Mouse (Mus musculus) heart, postnatal 0 days (tissue): ENCODE measurements around the gene Eipr1. TPM values are rescaled to one million over a fixed set of nuclear protein-coding genes. Genes with fewer than 3 reads are reported as not detected.

ENCODE experiments used
- ATAC-seq: fragments of 200-750 bp; cut with Nextera tagmentation; 2 replicates; pipeline ENCODE4 v1.8.0; 2017; ENCODE audit warnings: low read depth, moderate number of reproducible peaks, moderate library complexity; ENCODE audit not compliant: insufficient read depth
- DNase-seq: peaks from one replicate; pipeline ENCODE4 v3.0.0-alpha.2; 2016; ENCODE audit warnings: low spot score
- H3K27ac ChIP-seq: fragments of 300-500 bp; sonication (generic); 2 replicates; pipeline ENCODE4 v1.5.1; 2014; ENCODE audit warnings: low read depth, mild to moderate bottlenecking
- H3K27me3 ChIP-seq: fragments of 300-500 bp; sonication (generic); 2 replicates; pipeline ENCODE4 v1.6.1; 2014; ENCODE audit warnings: low read length, mixed read lengths; ENCODE audit not compliant: control insufficient read depth, insufficient read depth
- H3K36me3 ChIP-seq: fragments of 300-500 bp; sonication (generic); replicated peaks from 2 replicates; pipeline ENCODE4 v1.6.1; 2014; ENCODE audit warnings: low read length, mixed read lengths; ENCODE audit not compliant: control insufficient read depth, insufficient read depth
- H3K4me1 ChIP-seq: fragments of 300-500 bp; sonication (generic); 2 replicates; pipeline ENCODE4 v1.6.1; 2014; ENCODE audit warnings: antibody characterized with exemption; ENCODE audit not compliant: control insufficient read depth, insufficient read depth
- H3K4me2 ChIP-seq: fragments of 300-500 bp; sonication (generic); 2 replicates; pipeline ENCODE4 v1.6.1; 2014; ENCODE audit warnings: low read depth, mild to moderate bottlenecking, low read length, moderate library complexity
- H3K4me3 ChIP-seq: fragments of 300-500 bp; sonication (generic); 2 replicates; pipeline ENCODE4 v1.5.1; 2014; ENCODE audit warnings: low read depth, low read length
- H3K9ac ChIP-seq: fragments of 300-500 bp; sonication (generic); replicated peaks from 2 replicates; pipeline ENCODE4 v1.6.1; 2014; ENCODE audit warnings: low read depth, low read length, mixed read lengths
- H3K9me3 ChIP-seq: fragments of 300-500 bp; sonication (generic); replicated peaks from 2 replicates; pipeline ENCODE4 v1.6.1; 2016; ENCODE audit warnings: low read length; ENCODE audit not compliant: control insufficient read depth
- CTCF ChIP-seq: IDR thresholded peaks from 2 replicates; pipeline ENCODE4 v1.5.1; 2016; ENCODE audit warnings: antibody characterized with exemption, control low read depth, low read depth
- EP300 ChIP-seq: IDR thresholded peaks from 2 replicates; pipeline ENCODE4 v1.6.1; 2016; ENCODE audit warnings: antibody characterized with exemption, low read depth
- WGBS: fragments of 180-500 bp; shearing (Covaris S2); extraction: QIAGEN DNeasy Blood & Tissue Kit; methylation state at CpG from one replicate; pipeline ENCODE4 v1.1.7; 2014; 5-methylcytosine and 5-hydroxymethylcytosine counted together
- polyA plus RNA-seq: library from polyadenylated mRNA; unstranded; fragments of >200 nt; fragmentation: Nextera tagmentation; extraction: Ambion mirVana; gene quantifications from 2 replicates; pipeline ENCODE4 v1.2.1, GENCODE M21; 2015
- total RNA-seq: library from RNA; depleted of rRNA; stranded (reverse); fragments of >200 nt; gene quantifications from 2 replicates; pipeline ENCODE4 v1.2.3, GENCODE M21; 2014; ENCODE audit warnings: low replicate concordance

The Eipr1 gene
- total and polyA plus RNA-seq, 2 experiments from 2014 or later = 13.0 to 29.3 TPM

- Histone ChIP-seq H3K36me3 (peaks cover 15% of the 10 kb centered on the region), H3K9me3 (no peaks in the 10 kb centered on the region), H3K27me3 (no peaks in the 10 kb centered on the region), H3K4me2 (peak overlapping the region; percentile 72; the same call in 1 of the 2 replicates), H3K4me1 (peaks cover 12% of the 10 kb centered on the region), H3K27ac (peak overlapping the region; percentile 64; the same call in 1 of the 2 replicates), H3K4me3 (no peak overlapping the region; the same call in 1 of the 2 replicates), H3K9ac (no peak overlapping the region)
- TF ChIP-seq CTCF (no peak), EP300 (no peak)
- DNase-seq (no peak), ATAC-seq (no peak)
- 95% methylated on average over 5 of the region's 5 CpGs for WGBS
Observed at GRCm38 (mm10) chr12:28750876-28751275, 727 bp upstream of the Eipr1 start.

- H3K4me3 ChIP-seq = no peak overlapping the region
- no peak overlapping the region for H3K4me2 ChIP-seq
- no peak for TF ChIP-seq CTCF
- TF ChIP-seq EP300 = no peak
- no peaks in the 10 kb centered on the region for H3K9me3 ChIP-seq
- WGBS = 75% methylated on average over 4 of the region's 4 CpGs
- H3K27ac ChIP-seq = no peak overlapping the region
- H3K9ac ChIP-seq = no peak overlapping the region
- no peak for ATAC-seq
- H3K27me3 ChIP-seq = no peaks in the 10 kb centered on the region
- H3K36me3 ChIP-seq = no peaks in the 10 kb centered on the region
- no peak for DNase-seq
- H3K4me1 ChIP-seq = peaks cover 6% of the 10 kb centered on the region; the same call in 1 of the 2 replicates
Observed at GRCm38 (mm10) chr12:28756019-28756418, 4.4 kb downstream of the Eipr1 start.

GRCm38 (mm10) chr12:28769953-28770352 is 18.4 kb downstream of the Eipr1 start:
- DNase-seq = no peak
- H3K9me3 ChIP-seq = no peaks in the 10 kb centered on the region
- TF ChIP-seq CTCF (no peak), EP300 (no peak)
- no peak overlapping the region for H3K4me3 ChIP-seq
- no peak overlapping the region for H3K27ac ChIP-seq
- H3K36me3 ChIP-seq = no peaks in the 10 kb centered on the region
- H3K9ac ChIP-seq = no peak overlapping the region
- H3K4me1 ChIP-seq = no peaks in the 10 kb centered on the region
- ATAC-seq = no peak
- H3K27me3 ChIP-seq = no peaks in the 10 kb centered on the region
- 90% methylated on average over 7 of the region's 7 CpGs for WGBS
- H3K4me2 ChIP-seq = no peak overlapping the region

- no peaks in the 10 kb centered on the region for H3K9me3 ChIP-seq
- DNase-seq (no peak), ATAC-seq (no peak; the same call in 1 of the 2 replicates)
- TF ChIP-seq EP300 = no peak
- TF ChIP-seq CTCF = peak; percentile 33
- H3K4me3 ChIP-seq = no peak overlapping the region
- no peak overlapping the region for H3K27ac ChIP-seq
- no peaks in the 10 kb centered on the region for H3K36me3 ChIP-seq
- H3K4me1 ChIP-seq = no peaks in the 10 kb centered on the region
- WGBS = 82% methylated on average over 3 of the region's 3 CpGs
- H3K27me3 ChIP-seq = no peaks in the 10 kb centered on the region
- H3K9ac ChIP-seq = no peak overlapping the region
- H3K4me2 ChIP-seq = no peak overlapping the region
Observed at GRCm38 (mm10) chr12:28773815-28774214, 22.2 kb downstream of the Eipr1 start.

GRCm38 (mm10) chr12:28775120-28775519 is 23.5 kb downstream of the Eipr1 start:
- H3K27ac ChIP-seq = no peak overlapping the region
- no peaks in the 10 kb centered on the region for H3K4me1 ChIP-seq
- no peak for DNase-seq
- ATAC-seq = no peak
- no peak for TF ChIP-seq CTCF
- TF ChIP-seq EP300 = no peak
- no peaks in the 10 kb centered on the region for H3K9me3 ChIP-seq
- WGBS = 48% methylated on average over 8 of the region's 8 CpGs
- H3K4me3 ChIP-seq = no peak overlapping the region
- H3K36me3 ChIP-seq = no peaks in the 10 kb centered on the region
- H3K27me3 ChIP-seq = no peaks in the 10 kb centered on the region
- no peak overlapping the region for H3K9ac ChIP-seq
- no peak overlapping the region for H3K4me2 ChIP-seq

- Histone ChIP-seq H3K36me3 (no peaks in the 10 kb centered on the region), H3K27me3 (no peaks in the 10 kb centered on the region), H3K9me3 (no peaks in the 10 kb centered on the region), H3K4me2 (no peak overlapping the region), H3K9ac (no peak overlapping the region), H3K27ac (no peak overlapping the region), H3K4me1 (no peaks in the 10 kb centered on the region), H3K4me3 (no peak overlapping the region)
- TF ChIP-seq CTCF = no peak
- no peak for TF ChIP-seq EP300
- DNase-seq (no peak), ATAC-seq (no peak)
- 81% methylated on average over 6 of the region's 6 CpGs for WGBS
Observed at GRCm38 (mm10) chr12:28775627-28776026, 24.0 kb downstream of the Eipr1 start.
